Mouse (Mus musculus) lung, adult 2 months (tissue): ENCODE data around the gene Tnmd.

Experiments
- CTCF ChIP-seq: fragments of 200-500 bp; IDR thresholded peaks from 2 replicates; pipeline ENCODE4 v1.5.1; 2011; ENCODE audit warnings: mild to moderate bottlenecking, low read length, control low read depth; ENCODE audit not compliant: insufficient read depth
- POLR2A ChIP-seq: fragments of 200-500 bp; IDR thresholded peaks from 2 replicates; pipeline ENCODE4 v1.6.1; 2011; ENCODE audit warnings: low read depth, mild to moderate bottlenecking, control low read depth, low read length, borderline replicate concordance; ENCODE audit errors: extremely low read depth

GRCm38 (mm10) chrX:133888111-133888510 lies 37.3 kb downstream of the Tnmd start:
- no peak for TF ChIP-seq CTCF
- TF ChIP-seq POLR2A = no peak
